Mouse (Mus musculus) bone marrow macrophage, adult 2 months (primary cell): ENCODE measurements around the gene Trim47.

Experiments
- CTCF ChIP-seq: IDR thresholded peaks from 2 replicates; pipeline ENCODE4 v1.5.1; 2012; ENCODE audit warnings: low read depth, mild to moderate bottlenecking, low read length, moderate library complexity
- POLR2A ChIP-seq: IDR thresholded peaks from 2 replicates; pipeline ENCODE4 v1.6.1; 2012; ENCODE audit warnings: mild to moderate bottlenecking, low read depth, low read length, borderline replicate concordance

- TF ChIP-seq CTCF (no peak), POLR2A (no peak)
Observed at GRCm38 (mm10) chr11:116117819-116118218, 9.2 kb downstream of the Trim47 start.
